Mouse (Mus musculus): ENCODE measurements at regions not wholly inside any gene's neighbourhood (a gene's known extent, or its start where the extent isn't known, plus 50 kb on each side); places are given as distances from the start of the nearest gene placed in this dataset.
"Not testable (repeated sequence)": the region's sequence is repeated elsewhere in the genome, so short reads cannot be mapped to it uniquely, and the experiment has no call there.

GRCm38 (mm10) chr10:118927316-118927715 is 57.3 kb upstream of the Dyrk2 start:
- no peak overlapping the region for H3K9ac ChIP-seq (ENCODE audit: low read depth, poor library complexity, severe bottlenecking)
- no peaks in the 10 kb centered on the region; the same call in 1 of the 2 replicates for H3K27me3 ChIP-seq (ENCODE audit: control insufficient read depth, insufficient read depth, low read length, poor library complexity, severe bottlenecking)
- no peaks in the 10 kb centered on the region for H3K9me3 ChIP-seq (replicated peaks; ENCODE audit: control insufficient read depth, insufficient read depth, low read length, poor library complexity, severe bottlenecking)
- no peak for TF ChIP-seq POLR2A (IDR thresholded peaks at IDR 0.05; ENCODE audit: insufficient read depth, low read length)
- TF ChIP-seq EP300 (IDR thresholded peaks at IDR 0.05; ENCODE audit: insufficient read depth, low read depth, low read length): no peak
- no peak for TF ChIP-seq CTCF (IDR thresholded peaks at IDR 0.05; ENCODE audit: low read depth, low read length)
- H3K4me1 ChIP-seq (ENCODE audit: control insufficient read depth, insufficient read depth, low read length): no peaks in the 10 kb centered on the region
- no peaks in the 10 kb centered on the region for H3K36me3 ChIP-seq (ENCODE audit: control insufficient read depth, insufficient read depth, low read length, poor library complexity, severe bottlenecking)
- no peak overlapping the region for H3K4me3 ChIP-seq (ENCODE audit: low read depth, low read length)
- no peak overlapping the region for H3K27ac ChIP-seq (ENCODE audit: insufficient read depth, low read length)

GRCm38 (mm10) chr10:118923473-118924185 is 53.6 kb upstream of the Dyrk2 start:
- no peak overlapping the region for H3K9ac ChIP-seq (ENCODE audit: low read depth, poor library complexity, severe bottlenecking)
- H3K9me3 ChIP-seq (replicated peaks; ENCODE audit: control insufficient read depth, insufficient read depth, low read length, poor library complexity, severe bottlenecking): no peaks in the 10 kb centered on the region
- no peaks in the 10 kb centered on the region for H3K36me3 ChIP-seq (ENCODE audit: control insufficient read depth, insufficient read depth, low read length, poor library complexity, severe bottlenecking)
- no peak overlapping the region for H3K4me3 ChIP-seq (ENCODE audit: low read depth, low read length)
- no peak for TF ChIP-seq EP300 (IDR thresholded peaks at IDR 0.05; ENCODE audit: insufficient read depth, low read depth, low read length)
- no peak for TF ChIP-seq CTCF (IDR thresholded peaks at IDR 0.05; ENCODE audit: low read depth, low read length)
- no peak for TF ChIP-seq POLR2A (IDR thresholded peaks at IDR 0.05; ENCODE audit: insufficient read depth, low read length)
- no peaks in the 10 kb centered on the region for H3K4me1 ChIP-seq (ENCODE audit: control insufficient read depth, insufficient read depth, low read length)
- H3K27ac ChIP-seq (ENCODE audit: insufficient read depth, low read length): no peak overlapping the region
- H3K27me3 ChIP-seq (ENCODE audit: control insufficient read depth, insufficient read depth, low read length, poor library complexity, severe bottlenecking): no peaks in the 10 kb centered on the region

- not testable (repeated sequence) for H3K27me3 ChIP-seq (ENCODE audit: control insufficient read depth, insufficient read depth, low read length, poor library complexity, severe bottlenecking); H3K27ac ChIP-seq (ENCODE audit: insufficient read depth, low read length); H3K4me1 ChIP-seq (ENCODE audit: control insufficient read depth, insufficient read depth, low read length); H3K9ac ChIP-seq (ENCODE audit: low read depth, poor library complexity, severe bottlenecking); H3K36me3 ChIP-seq (ENCODE audit: control insufficient read depth, insufficient read depth, low read length, poor library complexity, severe bottlenecking); H3K4me3 ChIP-seq (ENCODE audit: low read depth, low read length); H3K9me3 ChIP-seq (replicated peaks; ENCODE audit: control insufficient read depth, insufficient read depth, low read length, poor library complexity, severe bottlenecking)
These were observed 52.1 kb upstream of the Dyrk2 start for GRCm38 (mm10) chr10:118922120-118922519.
